Mouse (Mus musculus) stomach, postnatal 0 days (tissue): Measurements from ENCODE around the gene Prss30.

ENCODE experiments used
- CTCF ChIP-seq: IDR thresholded peaks from 2 replicates; pipeline ENCODE4 v1.5.1; 2016; ENCODE audit warnings: antibody characterized with exemption, low read depth, mild to moderate bottlenecking, moderate library complexity
- EP300 ChIP-seq: optimal IDR thresholded peaks from 2 replicates; pipeline ENCODE3; 2016; ENCODE audit warnings: antibody characterized with exemption

- no peak for TF ChIP-seq CTCF
- TF ChIP-seq EP300 = no peak
Measured at GRCm38 (mm10) chr17:24029477-24029876, 49.1 kb upstream of the Prss30 start.
